In genomic region chr7:71398959-71399756, GRCm38 (mm10) we compare ENCODE assay signal across 31 mouse cellular contexts. TPM values are rescaled to one million over a fixed set of nuclear protein-coding genes. Genes with fewer than 3 reads are reported as not detected.
DNase-seq lines count a peak whose midpoint lies in the region; ATAC-seq and TF ChIP-seq lines count a peak whose summit lies in the region.
"Had no signal": no experiment of that assay in that cellular context is flagged by ENCODE, and none has a peak within 500 bp of the region (broad histone marks: within the 10 kb centered on the region; RNA-seq: fewer than 3 reads in every experiment).

No protein-coding gene starts in this region.

- 0 out of 2 replicates have a peak overlapping the region, but pooled peaks have one; percentile 23 for H3K27ac ChIP-seq in intestine, embryonic 14.5 days (ENCODE audit: low read depth)
- H3K27ac ChIP-seq in intestine, embryonic 15.5 days, result no peak overlapping the region
- H3K27ac ChIP-seq in lung, postnatal 0 days (ENCODE audit: low read length), result peak overlapping the region; percentile 51; the same call in 1 of the 2 replicates
- H3K27ac ChIP-seq in kidney, embryonic 14.5 days (ENCODE audit: low read depth, low read length), result peak overlapping the region; percentile 86
- no peak overlapping the region for H3K27ac ChIP-seq in forebrain, embryonic 15.5 days (replicated peaks)
- H3K27ac ChIP-seq: gastrocnemius, adult 2 months; hindbrain, embryonic 10.5 days; hindbrain, embryonic 15.5 days; layer of hippocampus, adult 2 months; left cerebral cortex, adult 2 months; limb, embryonic 12.5 days; liver, embryonic 15.5 days; midbrain, embryonic 10.5 days had no signal

- H3K9me3 ChIP-seq in intestine, embryonic 14.5 days (ENCODE audit: control insufficient read depth, low read length), result no peaks in the 10 kb centered on the region
- no peaks in the 10 kb centered on the region for H3K9me3 ChIP-seq in intestine, embryonic 15.5 days
- no peaks in the 10 kb centered on the region for H3K9me3 ChIP-seq in lung, postnatal 0 days (ENCODE audit: low read length)
- no peaks in the 10 kb centered on the region for H3K9me3 ChIP-seq in kidney, embryonic 14.5 days (ENCODE audit: control insufficient read depth, low read length)
- H3K9me3 ChIP-seq in forebrain, embryonic 15.5 days, result no peaks in the 10 kb centered on the region
- H3K9me3 ChIP-seq: hindbrain, embryonic 10.5 days; hindbrain, embryonic 15.5 days; limb, embryonic 12.5 days; liver, embryonic 15.5 days; midbrain, embryonic 10.5 days had no signal

- H3K4me3 ChIP-seq in intestine, embryonic 14.5 days (ENCODE audit: low read depth, low read length), result no peak overlapping the region
- H3K4me3 ChIP-seq in intestine, embryonic 15.5 days (replicated peaks), result no peak overlapping the region
- H3K4me3 ChIP-seq in lung, postnatal 0 days (ENCODE audit: low read depth, low read length), result no peak overlapping the region
- no peak overlapping the region for H3K4me3 ChIP-seq in kidney, embryonic 14.5 days (ENCODE audit: low read length)
- no peak overlapping the region for H3K4me3 ChIP-seq in forebrain, embryonic 15.5 days
- H3K4me3 ChIP-seq: gastrocnemius, adult 2 months; hindbrain, embryonic 10.5 days; hindbrain, embryonic 15.5 days; layer of hippocampus, adult 2 months; left cerebral cortex, adult 2 months; limb, embryonic 12.5 days; liver, embryonic 15.5 days; midbrain, embryonic 10.5 days had no signal

- H3K27me3 ChIP-seq in intestine, embryonic 14.5 days (replicated peaks; ENCODE audit: control insufficient read depth, insufficient read depth, low read length), result no peaks in the 10 kb centered on the region
- no peaks in the 10 kb centered on the region for H3K27me3 ChIP-seq in intestine, embryonic 15.5 days (replicated peaks)
- H3K27me3 ChIP-seq in lung, postnatal 0 days (replicated peaks; ENCODE audit: insufficient read depth, low read length), result no peaks in the 10 kb centered on the region
- H3K27me3 ChIP-seq in kidney, embryonic 14.5 days (ENCODE audit: control insufficient read depth, insufficient read depth, low read length), result no peaks in the 10 kb centered on the region
- H3K27me3 ChIP-seq in forebrain, embryonic 15.5 days, result no peaks in the 10 kb centered on the region
- H3K27me3 ChIP-seq: hindbrain, embryonic 15.5 days; limb, embryonic 12.5 days; liver, embryonic 15.5 days had no signal

- WGBS in intestine, embryonic 14.5 days, result 46% methylated on average over 10 of the region's 10 CpGs
- 53% methylated on average over 10 of the region's 10 CpGs for WGBS in intestine, embryonic 15.5 days
- WGBS in lung, postnatal 0 days, result 51% methylated on average over 10 of the region's 10 CpGs
- WGBS in kidney, embryonic 14.5 days, result 22% methylated on average over 10 of the region's 10 CpGs
- WGBS in forebrain, embryonic 15.5 days, result 87% methylated on average over 10 of the region's 10 CpGs

- H3K36me3 ChIP-seq in intestine, embryonic 14.5 days (ENCODE audit: control insufficient read depth, insufficient read depth, low read length), result no peaks in the 10 kb centered on the region
- H3K36me3 ChIP-seq in intestine, embryonic 15.5 days, result no peaks in the 10 kb centered on the region
- H3K36me3 ChIP-seq in lung, postnatal 0 days (ENCODE audit: insufficient read depth, low read length), result no peaks in the 10 kb centered on the region
- H3K36me3 ChIP-seq in kidney, embryonic 14.5 days (ENCODE audit: control insufficient read depth, insufficient read depth, low read length), result no peaks in the 10 kb centered on the region
- H3K36me3 ChIP-seq in forebrain, embryonic 15.5 days, result no peaks in the 10 kb centered on the region
- H3K36me3 ChIP-seq: G1E; hindbrain, embryonic 10.5 days; hindbrain, embryonic 15.5 days; limb, embryonic 12.5 days; liver, embryonic 15.5 days; midbrain, embryonic 10.5 days had no signal

- peak; percentile 75 for TF ChIP-seq EP300 in lung, postnatal 0 days (IDR thresholded peaks at IDR 0.05)

- no peak overlapping the region for H3K9ac ChIP-seq in intestine, embryonic 14.5 days (ENCODE audit: low read length)
- H3K9ac ChIP-seq in intestine, embryonic 15.5 days, result no peak overlapping the region
- no peak overlapping the region for H3K9ac ChIP-seq in lung, postnatal 0 days (replicated peaks; ENCODE audit: low read depth)
- no peak overlapping the region for H3K9ac ChIP-seq in kidney, embryonic 14.5 days (ENCODE audit: low read depth, low read length)
- no peak overlapping the region for H3K9ac ChIP-seq in forebrain, embryonic 15.5 days (replicated peaks)
- H3K9ac ChIP-seq: hindbrain, embryonic 15.5 days; limb, embryonic 12.5 days; liver, embryonic 15.5 days had no signal

- TF ChIP-seq CTCF in lung, postnatal 0 days (IDR thresholded peaks at IDR 0.05), result no peak

- no peak for ATAC-seq in intestine, embryonic 14.5 days (replicated peaks; ENCODE audit: low FRiP score, low TSS enrichment, low read depth)
- ATAC-seq in intestine, embryonic 15.5 days, result no peak
- ATAC-seq in lung, postnatal 0 days, result peak; percentile 91
- peak; percentile 97 for ATAC-seq in kidney, embryonic 14.5 days (ENCODE audit: low FRiP score, low TSS enrichment)
- ATAC-seq in forebrain, embryonic 15.5 days (replicated peaks), result no peak
- ATAC-seq: forebrain, embryonic 14.5 days; inflammation-experienced regulatory T-cells, adult 6 months; midbrain, embryonic 16.5 days had no signal

- no peak overlapping the region for H3K4me2 ChIP-seq in intestine, embryonic 14.5 days (ENCODE audit: low read length)
- H3K4me2 ChIP-seq in intestine, embryonic 15.5 days (replicated peaks), result no peak overlapping the region
- H3K4me2 ChIP-seq in lung, postnatal 0 days (replicated peaks; ENCODE audit: low read depth, low read length), result no peak overlapping the region
- no peak overlapping the region for H3K4me2 ChIP-seq in kidney, embryonic 14.5 days (replicated peaks; ENCODE audit: low read depth, low read length)
- no peak overlapping the region for H3K4me2 ChIP-seq in forebrain, embryonic 15.5 days (replicated peaks)
- H3K4me2 ChIP-seq: hindbrain, embryonic 15.5 days; limb, embryonic 12.5 days; liver, embryonic 15.5 days had no signal

- 0 out of 2 replicates have a peak, but pooled peaks cover 4% of the 10 kb centered on the region for H3K4me1 ChIP-seq in intestine, embryonic 14.5 days (replicated peaks; ENCODE audit: control insufficient read depth, insufficient read depth, low read length)
- H3K4me1 ChIP-seq in intestine, embryonic 15.5 days (replicated peaks), result no peaks in the 10 kb centered on the region
- no peaks in the 10 kb centered on the region; the same call in 1 of the 2 replicates for H3K4me1 ChIP-seq in lung, postnatal 0 days (ENCODE audit: insufficient read depth, low read depth, low read length)
- no peaks in the 10 kb centered on the region for H3K4me1 ChIP-seq in kidney, embryonic 14.5 days (ENCODE audit: control insufficient read depth, insufficient read depth, low read length)
- H3K4me1 ChIP-seq in forebrain, embryonic 15.5 days, result no peaks in the 10 kb centered on the region
- H3K4me1 ChIP-seq: hindbrain, embryonic 10.5 days; hindbrain, embryonic 15.5 days; limb, embryonic 12.5 days; liver, embryonic 15.5 days; midbrain, embryonic 10.5 days had no signal

- no peak for DNase-seq in intestine, embryonic 14.5 days (ENCODE audit: low spot score)
- DNase-seq in lung, postnatal 0 days (ENCODE audit: low spot score), result peak; percentile 90
- no peak for DNase-seq in lung, adult 18-20 months
- DNase-seq in kidney, postnatal 14 days, result peak; percentile 70
- DNase-seq: adrenal gland, adult 8-10 months; cerebellum, adult 2 months; cerebellum, postnatal 25 days; gastrocnemius, adult 2 months; heart, postnatal 14 days; right cerebral cortex, adult 18-20 months; spleen, adult 18-20 months; thymus, adult 2 months; thymus, postnatal 36 days had no signal

RNA-seq across cellular contexts. Expression of gene Gm10295, which starts 47.9 kb away (rescaled TPM):
- not detected in 2 replicates for polyA plus RNA-seq in intestine, embryonic 14.5 days (2014; fragmentation: Nextera tagmentation; extraction: Ambion mirVana)
- not detected in 2 replicates for polyA plus RNA-seq in intestine, embryonic 15.5 days (2015; fragmentation: Nextera tagmentation; extraction: Ambion mirVana)
- polyA plus RNA-seq in lung, postnatal 0 days (2015; fragmentation: Nextera tagmentation; extraction: Ambion mirVana), result not detected in 2 replicates
- 0.10 TPM in 1 of 2 replicates, not detected in the other for polyA plus RNA-seq in kidney, embryonic 14.5 days (2014; fragmentation: Nextera tagmentation; extraction: Ambion mirVana)
- polyA plus RNA-seq in forebrain, embryonic 15.5 days (2015; fragmentation: Nextera tagmentation; extraction: Ambion mirVana), result not detected in 2 replicates
- polyA plus RNA-seq: cerebellum, adult 2 months; embryonic facial prominence, embryonic 11.5 days; forebrain, embryonic 14.5 days; G1E; heart, embryonic 14.5 days; hindbrain, embryonic 15.5 days; limb, embryonic 12.5 days; liver, adult 2 months; liver, embryonic 15.5 days; midbrain, embryonic 10.5 days; midbrain, embryonic 16.5 days; neural tube, embryonic 11.5 days; thymus, adult 2 months had no signal

Comparison
In these comparisons a context has a peak if more than half of its experiments do, and no peak if none do; other contexts are left out.
1. DNase-seq: peak in lung, postnatal 0 days (single experiment) and kidney, postnatal 14 days (single experiment); none in intestine, embryonic 14.5 days (single experiment) and lung, adult 18-20 months (0 of 2).
2. H3K27ac ChIP-seq: peak in intestine, embryonic 14.5 days (single experiment), lung, postnatal 0 days (single experiment) and kidney, embryonic 14.5 days (single experiment); none in intestine, embryonic 15.5 days (single experiment) and forebrain, embryonic 15.5 days (single experiment).
3. ATAC-seq: peak in lung, postnatal 0 days (single experiment) and kidney, embryonic 14.5 days (single experiment); none in intestine, embryonic 14.5 days (single experiment), intestine, embryonic 15.5 days (single experiment) and forebrain, embryonic 15.5 days (single experiment).